8 mouse cellular contexts compared by ENCODE assay signal in genomic region chr17:71526302-71526708, GRCm38 (mm10). TPM values are rescaled to one million over a fixed set of nuclear protein-coding genes. Genes with fewer than 3 reads are reported as not detected.
DNase-seq lines count a peak whose midpoint lies in the region; ATAC-seq and TF ChIP-seq lines count a peak whose summit lies in the region.

No protein-coding gene starts in this region.

- no peak for DNase-seq in heart, adult 2 months
- DNase-seq in heart, adult 18-20 months, result no peak
- peak; percentile 70 for DNase-seq in ES-CJ7 (ENCODE audit: low read depth, low spot score)
- no peak for DNase-seq in ovary, postnatal 36 days (ENCODE audit: low spot score)
- no peak for DNase-seq in thymus, postnatal 14 days
- no peak for DNase-seq in testis, postnatal 14 days (ENCODE audit: low spot score)

- H3K9me3 ChIP-seq in forebrain, embryonic 15.5 days, result no peaks in the 10 kb centered on the region

- intact Hi-C loops in heart, adult 2 months (cut with DNase I), result loop anchor here (2.0 kb wide), 1 partner anchor 26 kb away; the partner anchor contains the start of gene Spdya

- H3K36me3 ChIP-seq in heart, adult 2 months (ENCODE audit: control insufficient read depth, insufficient read depth, low read length), result no peaks in the 10 kb centered on the region
- H3K36me3 ChIP-seq in forebrain, embryonic 15.5 days, result peaks cover 3% of the 10 kb centered on the region
- H3K36me3 ChIP-seq in macrophage (ENCODE audit: inconsistent target), result no peaks in the 10 kb centered on the region

- no peak for TF ChIP-seq CTCF in heart, adult 2 months (IDR thresholded peaks at IDR 0.05)

- ATAC-seq in forebrain, embryonic 15.5 days (replicated peaks), result no peak; the same call in 1 of the 2 replicates

- no peaks in the 10 kb centered on the region for H3K79me2 ChIP-seq in heart, adult 2 months (replicated peaks; ENCODE audit: control insufficient read depth, insufficient read depth, low read length)
- H3K79me2 ChIP-seq in macrophage (ENCODE audit: inconsistent target), result peaks cover 41% of the 10 kb centered on the region

- H3K4me1 ChIP-seq in heart, adult 2 months (ENCODE audit: control insufficient read depth, insufficient read depth, low read length), result no peaks in the 10 kb centered on the region
- H3K4me1 ChIP-seq in forebrain, embryonic 15.5 days, result peaks cover 18% of the 10 kb centered on the region

- WGBS in heart, adult 2 months, result under 1% methylated on average over 13 of the region's 13 CpGs
- WGBS in forebrain, embryonic 15.5 days, result under 1% methylated on average over 13 of the region's 13 CpGs
- WGBS in macrophage (ENCODE audit: missing documents), result under 1% methylated on average over 13 of the region's 13 CpGs

- H3K27ac ChIP-seq in heart, adult 2 months, result no peak overlapping the region; the same call in 1 of the 2 replicates
- H3K27ac ChIP-seq in forebrain, embryonic 15.5 days (replicated peaks), result peak overlapping the region; percentile 99; the same call in 1 of the 2 replicates
- peak overlapping the region; percentile 87 for H3K27ac ChIP-seq in macrophage

- H3K4me2 ChIP-seq in forebrain, embryonic 15.5 days (replicated peaks), result peak overlapping the region; percentile 79

- H3K9ac ChIP-seq in heart, adult 2 months (ENCODE audit: low read depth, low read length), result peak overlapping the region; percentile 27; the same call in 1 of the 2 replicates
- peak overlapping the region; percentile 31; the same call in 1 of the 2 replicates for H3K9ac ChIP-seq in forebrain, embryonic 15.5 days (replicated peaks)

- TF ChIP-seq EP300 in heart, adult 2 months (IDR thresholded peaks at IDR 0.05; ENCODE audit: insufficient read depth, low read depth, low read length), result no peak

- no peak for TF ChIP-seq POLR2A in heart, adult 2 months (IDR thresholded peaks at IDR 0.05; ENCODE audit: insufficient read depth, low read depth, low read length)

- H3K4me3 ChIP-seq in heart, adult 2 months, result peak overlapping the region; percentile 66
- peak overlapping the region; percentile 74 for H3K4me3 ChIP-seq in forebrain, embryonic 15.5 days
- peak overlapping the region; percentile 95 for H3K4me3 ChIP-seq in macrophage (ENCODE audit: inconsistent target)

- no peaks in the 10 kb centered on the region for H3K27me3 ChIP-seq in heart, adult 2 months (ENCODE audit: control insufficient read depth, insufficient read depth, low read length)
- H3K27me3 ChIP-seq in forebrain, embryonic 15.5 days, result no peaks in the 10 kb centered on the region

RNA-seq across cellular contexts. Expression of gene Ndc80, which starts 0.4 kb away (rescaled TPM):
- total RNA-seq in heart, adult 2 months (2021), result under 1 TPM; 0.37 to 0.61 TPM
- polyA plus RNA-seq in heart, adult 2 months (2012; rRNA removed), result not detected in 2 replicates
- total RNA-seq in heart, adult 18-20 months (2021), result under 1 TPM; 0.45 to 0.75 TPM
- 19.4 and 24.2 TPM in 2 replicates for polyA plus RNA-seq in forebrain, embryonic 15.5 days (2015; fragmentation: Nextera tagmentation; extraction: Ambion mirVana)
- total RNA-seq in macrophage (2018; cell fraction: chromatin; rRNA removed), result 10 to 100 TPM in 4 of 26 experiments, 1 to 10 TPM in 22; 1.3 to 22.8 (median 5.0) TPM
- total RNA-seq in macrophage (2018; cell fraction: cytosol; rRNA removed), result 1 to 10 TPM; 1.9 to 6.3 (median 3.6) TPM
- total RNA-seq in macrophage (2018; cell fraction: nucleus; rRNA removed), result 10 to 100 TPM in 1 of 26 experiments, 1 to 10 TPM in 25; 1.5 to 18.9 (median 3.2) TPM
- 2.0 to 12.0 TPM (median 10.6 TPM) in 3 replicates for polyA plus RNA-seq in macrophage (2018)

RNA-seq across cellular contexts. Expression of gene Spdya, which starts 25.6 kb away (rescaled TPM):
- under 1 TPM in 1 of 2 experiments, not detected in 1; 0.37 TPM for total RNA-seq in heart, adult 2 months (2021)
- not detected in 2 replicates for polyA plus RNA-seq in heart, adult 2 months (2012; rRNA removed)
- under 1 TPM in 1 of 2 experiments, not detected in 1; 0.18 TPM for total RNA-seq in heart, adult 18-20 months (2021)
- 1.2 and 1.3 TPM in 2 replicates for polyA plus RNA-seq in forebrain, embryonic 15.5 days (2015; fragmentation: Nextera tagmentation; extraction: Ambion mirVana)
- under 1 TPM in 1 of 26 experiments, not detected in 25; 0.36 TPM for total RNA-seq in macrophage (2018; cell fraction: chromatin; rRNA removed)
- under 1 TPM in 1 of 26 experiments, not detected in 25; 0.11 TPM for total RNA-seq in macrophage (2018; cell fraction: cytosol; rRNA removed)
- under 1 TPM in 2 of 26 experiments, not detected in 24; 0.26 to 0.69 TPM for total RNA-seq in macrophage (2018; cell fraction: nucleus; rRNA removed)
- polyA plus RNA-seq in macrophage (2018), result 0.16 TPM in 1 of 3 replicates, not detected in the others

RNA-seq across cellular contexts. Expression of gene Smchd1, which starts 51.2 kb away (rescaled TPM):
- total RNA-seq in heart, adult 2 months (2021), result 10 to 100 TPM; 16.6 to 18.6 TPM
- polyA plus RNA-seq in heart, adult 2 months (2012; rRNA removed), result 4.9 and 10.2 TPM in 2 replicates
- 10 to 100 TPM; 16.7 to 18.0 TPM for total RNA-seq in heart, adult 18-20 months (2021)
- polyA plus RNA-seq in forebrain, embryonic 15.5 days (2015; fragmentation: Nextera tagmentation; extraction: Ambion mirVana), result 52.7 and 55.0 TPM in 2 replicates
- 100 to 1,000 TPM; 107 to 354 (median 288) TPM for total RNA-seq in macrophage (2018; cell fraction: chromatin; rRNA removed)
- 10 to 100 TPM; 21.0 to 54.6 (median 38.0) TPM for total RNA-seq in macrophage (2018; cell fraction: cytosol; rRNA removed)
- 100 to 1,000 TPM in 19 of 26 experiments, 10 to 100 TPM in 7; 70.6 to 233 (median 154) TPM for total RNA-seq in macrophage (2018; cell fraction: nucleus; rRNA removed)
- 34.4 to 51.6 TPM (median 38.1 TPM) in 3 replicates for polyA plus RNA-seq in macrophage (2018)
